Mouse (Mus musculus) cerebellum, postnatal 25 days (tissue): ENCODE results near the gene Kif16b.
"Not testable (repeated sequence)": the region's sequence is repeated elsewhere in the genome, so short reads cannot be mapped to it uniquely, and the experiment has no call there.

Source experiments
- DNase-seq, 2 experiments: peaks; one replicate each; pipeline ENCODE4 v3.0.0; 2021; ENCODE audit warnings: mixed read lengths in 2 of 2

Kif16b gene

GRCm38 (mm10) chr2:142584851-142585737 is 316.2 kb downstream of the Kif16b start:
- no peak for DNase-seq

GRCm38 (mm10) chr2:142580449-142580848 is 320.9 kb downstream of the Kif16b start:
- no peak for DNase-seq

- DNase-seq = not testable (repeated sequence)
These were observed 323.9 kb downstream of the Kif16b start for GRCm38 (mm10) chr2:142577414-142577813.

- no peak for DNase-seq
These were observed 331.6 kb downstream of the Kif16b start for GRCm38 (mm10) chr2:142569771-142570170.
